8 mouse cellular contexts compared by ENCODE assay signal in genomic region chr1:134456060-134456459, GRCm38 (mm10). TPM values are rescaled to one million over a fixed set of nuclear protein-coding genes. Genes with fewer than 3 reads are reported as not detected.
DNase-seq lines count a peak whose midpoint lies in the region; ATAC-seq and TF ChIP-seq lines count a peak whose summit lies in the region.

No protein-coding gene starts in this region.

- H3K4me2 ChIP-seq in forebrain, embryonic 12.5 days: peak overlapping the region; percentile 79
- peak overlapping the region; percentile 86 for H3K4me2 ChIP-seq in liver, embryonic 11.5 days

- 21% methylated on average over 5 of the region's 5 CpGs for WGBS in forebrain, embryonic 12.5 days
- WGBS in liver, embryonic 11.5 days: 23% methylated on average over 5 of the region's 5 CpGs

- H3K4me1 ChIP-seq in forebrain, embryonic 12.5 days: peaks cover 16% of the 10 kb centered on the region
- H3K4me1 ChIP-seq in liver, embryonic 11.5 days (replicated peaks; ENCODE audit: control insufficient read depth, insufficient read depth, low read length): peaks cover 14% of the 10 kb centered on the region

- peaks cover 5% of the 10 kb centered on the region; the same call in 1 of the 2 replicates for H3K27me3 ChIP-seq in forebrain, embryonic 12.5 days
- H3K27me3 ChIP-seq in liver, embryonic 11.5 days (replicated peaks; ENCODE audit: control insufficient read depth, insufficient read depth, low read length): no peaks in the 10 kb centered on the region

- no peak for DNase-seq in gastrocnemius, adult 2 months
- no peak for DNase-seq in gastrocnemius, postnatal 4 days (ENCODE audit: low spot score in 2 of 2)
- DNase-seq in 416B (ENCODE audit: low read depth): peak; percentile 20
- no peak for DNase-seq in liver, embryonic 11.5 days (ENCODE audit: low spot score)
- no peak for DNase-seq in B cell, adult 2 months
- DNase-seq in spleen, adult 18-20 months: no peak
- DNase-seq in thymus, postnatal 4 days: no peak

- no peak for ATAC-seq in forebrain, embryonic 12.5 days (ENCODE audit: low FRiP score)
- ATAC-seq in liver, embryonic 11.5 days (replicated peaks; ENCODE audit: low FRiP score): no peak

- intact Hi-C loops in gastrocnemius, adult 2 months (cut with DNase I): loop anchor here (5.0 kb wide), 1 partner anchor 36 kb away; the partner anchor contains the start of gene Rabif

- peak overlapping the region; percentile 88 for H3K9ac ChIP-seq in forebrain, embryonic 12.5 days
- H3K9ac ChIP-seq in liver, embryonic 11.5 days (ENCODE audit: low read depth, low read length): peak overlapping the region; percentile 93

- peaks cover 16% of the 10 kb centered on the region for H3K36me3 ChIP-seq in forebrain, embryonic 12.5 days (replicated peaks)
- peaks cover 6% of the 10 kb centered on the region for H3K36me3 ChIP-seq in liver, embryonic 11.5 days (ENCODE audit: control insufficient read depth, insufficient read depth, low read length)

- no peak for TF ChIP-seq CTCF in gastrocnemius, adult 2 months (IDR thresholded peaks at IDR 0.05)

- H3K9me3 ChIP-seq in forebrain, embryonic 12.5 days: no peaks in the 10 kb centered on the region
- no peaks in the 10 kb centered on the region for H3K9me3 ChIP-seq in liver, embryonic 11.5 days (ENCODE audit: control insufficient read depth, low read length)

- H3K4me3 ChIP-seq in gastrocnemius, adult 2 months: peak overlapping the region; percentile 99
- H3K4me3 ChIP-seq in forebrain, embryonic 12.5 days (replicated peaks): peak overlapping the region; percentile 87
- H3K4me3 ChIP-seq in liver, embryonic 11.5 days (ENCODE audit: low read depth, low read length): peak overlapping the region; percentile 93

- H3K27ac ChIP-seq in gastrocnemius, adult 2 months: peak overlapping the region; percentile 94
- H3K27ac ChIP-seq in forebrain, embryonic 12.5 days: no peak overlapping the region
- H3K27ac ChIP-seq in liver, embryonic 11.5 days (ENCODE audit: low read depth, low read length): no peak overlapping the region

RNA-seq across cellular contexts. Expression of gene Klhl12, which starts 0.7 kb away (rescaled TPM):
- 10 to 100 TPM; 17.9 to 20.6 TPM for total RNA-seq in gastrocnemius, adult 2 months (2021)
- 10 to 100 TPM; 12.5 to 16.1 TPM for total RNA-seq in gastrocnemius, postnatal 4 days (2021)
- 33.2 and 34.1 TPM in 2 replicates for polyA plus RNA-seq in forebrain, embryonic 12.5 days (2016; fragmentation: Nextera tagmentation; extraction: Ambion mirVana)
- 44.5 and 46.0 TPM in 2 replicates for polyA plus RNA-seq in liver, embryonic 11.5 days (2014; fragmentation: Nextera tagmentation; extraction: Ambion mirVana)

RNA-seq across cellular contexts. Expression of gene Rabif, which starts 38.4 kb away (rescaled TPM):
- 1 to 10 TPM; 5.5 to 6.7 TPM for total RNA-seq in gastrocnemius, adult 2 months (2021)
- total RNA-seq in gastrocnemius, postnatal 4 days (2021): 10 to 100 TPM; 12.0 to 13.5 TPM
- polyA plus RNA-seq in forebrain, embryonic 12.5 days (2016; fragmentation: Nextera tagmentation; extraction: Ambion mirVana): 41.6 and 41.7 TPM in 2 replicates
- polyA plus RNA-seq in liver, embryonic 11.5 days (2014; fragmentation: Nextera tagmentation; extraction: Ambion mirVana): 35.3 and 37.6 TPM in 2 replicates

RNA-seq across cellular contexts. Expression of gene Adipor1, which starts 40.9 kb away (rescaled TPM):
- 100 to 1,000 TPM; 163 to 196 TPM for total RNA-seq in gastrocnemius, adult 2 months (2021)
- 10 to 100 TPM; 96.9 to 97.4 TPM for total RNA-seq in gastrocnemius, postnatal 4 days (2021)
- polyA plus RNA-seq in forebrain, embryonic 12.5 days (2016; fragmentation: Nextera tagmentation; extraction: Ambion mirVana): 61.1 and 65.1 TPM in 2 replicates
- 91.7 and 99.2 TPM in 2 replicates for polyA plus RNA-seq in liver, embryonic 11.5 days (2014; fragmentation: Nextera tagmentation; extraction: Ambion mirVana)

RNA-seq across cellular contexts. Expression of gene Cyb5r1, which starts 50.7 kb away (rescaled TPM):
- total RNA-seq in gastrocnemius, adult 2 months (2021): 10 to 100 TPM; 82.3 to 84.1 TPM
- 10 to 100 TPM; 75.7 to 88.5 TPM for total RNA-seq in gastrocnemius, postnatal 4 days (2021)
- 19.2 and 21.5 TPM in 2 replicates for polyA plus RNA-seq in forebrain, embryonic 12.5 days (2016; fragmentation: Nextera tagmentation; extraction: Ambion mirVana)
- 34.3 and 36.9 TPM in 2 replicates for polyA plus RNA-seq in liver, embryonic 11.5 days (2014; fragmentation: Nextera tagmentation; extraction: Ambion mirVana)
